Mouse (Mus musculus) natural killer cell, adult 2 months (primary cell): Measurements from ENCODE around the gene Hspb2.

Source experiments
- DNase-seq, 2 experiments: peaks; one replicate each; pipeline ENCODE4 v3.0.0; 2022; ENCODE audit warnings: low spot score in 2 of 2

The Hspb2 gene

DNA sequence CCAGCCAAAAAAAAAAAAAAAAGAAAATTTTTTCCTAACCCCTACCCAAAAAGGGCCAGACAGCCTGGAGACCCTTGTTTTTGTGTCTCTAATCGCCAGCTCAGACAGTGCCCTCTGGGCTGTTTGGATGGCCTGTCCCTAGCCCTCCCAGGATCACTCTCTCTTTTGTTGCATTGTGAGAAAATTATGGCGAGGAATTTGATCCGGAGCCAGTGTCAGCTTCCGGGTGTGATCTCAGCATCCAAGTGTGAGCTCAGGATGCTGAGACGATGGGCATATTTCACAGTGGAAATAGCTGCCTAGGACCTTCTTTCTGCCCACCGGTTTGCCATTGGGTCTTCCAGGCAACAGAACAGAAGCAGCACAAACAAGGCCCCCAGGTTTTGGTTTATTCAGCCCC is 1.4 kb downstream of the Hspb2 start:
- no peak for DNase-seq

DNA sequence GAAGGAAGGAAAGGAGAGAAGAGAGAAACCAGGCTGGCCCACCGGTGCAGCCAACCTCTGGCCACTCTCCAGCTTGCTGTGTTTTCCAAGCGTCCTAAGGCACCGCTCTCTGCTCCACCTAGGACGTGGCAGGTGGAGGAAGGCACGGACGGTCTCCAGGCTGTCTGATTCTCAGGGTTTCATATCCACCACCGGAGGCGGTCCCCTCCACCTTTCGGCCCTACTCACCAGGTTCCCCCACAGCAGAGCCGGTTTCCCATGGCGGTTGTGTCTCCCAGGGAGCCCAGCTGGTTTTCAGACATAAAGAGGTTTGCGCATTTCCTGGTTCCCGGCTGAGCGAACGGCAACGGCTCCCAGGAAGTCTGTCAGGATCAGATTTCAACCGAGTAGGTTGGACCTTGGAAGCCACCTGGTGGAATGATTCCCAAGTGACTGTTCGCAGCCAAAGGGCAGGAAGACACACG is 5.9 kb downstream of the Hspb2 start, which contains the start of gene 2310030G06Rik:
Gene 2310030G06Rik, minus strand, starts transcription at position 323 of the 464 bp plus-strand sequence.
- DNase-seq, result no peak

- DNase-seq, result no peak
These were observed 6.3 kb downstream of the Hspb2 start for GRCm38 (mm10) chr9:50745806-50746205.

DNA sequence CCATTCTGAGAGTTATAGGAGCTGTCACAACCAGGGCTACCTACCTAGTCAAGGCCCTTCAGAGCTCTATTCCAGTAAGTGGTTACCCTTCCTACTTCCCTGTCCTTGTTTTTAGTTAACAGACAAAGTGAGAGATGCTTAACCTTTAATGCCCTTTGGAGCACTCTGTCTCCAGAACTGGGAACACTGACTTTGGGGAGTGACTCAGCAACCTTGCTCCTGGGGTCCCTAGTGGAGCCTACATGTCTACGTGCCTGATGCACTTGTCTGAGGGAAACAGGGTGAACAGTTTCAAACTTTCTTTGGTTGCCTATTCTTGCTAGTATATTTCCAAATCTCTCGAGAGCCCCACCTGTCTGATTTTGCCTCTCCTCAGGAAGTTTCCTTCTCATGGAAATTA is 9.4 kb downstream of the Hspb2 start:
- no peak for DNase-seq

- DNase-seq, result no peak
These were observed 9.9 kb downstream of the Hspb2 start for GRCm38 (mm10) chr9:50742261-50742660.

DNA sequence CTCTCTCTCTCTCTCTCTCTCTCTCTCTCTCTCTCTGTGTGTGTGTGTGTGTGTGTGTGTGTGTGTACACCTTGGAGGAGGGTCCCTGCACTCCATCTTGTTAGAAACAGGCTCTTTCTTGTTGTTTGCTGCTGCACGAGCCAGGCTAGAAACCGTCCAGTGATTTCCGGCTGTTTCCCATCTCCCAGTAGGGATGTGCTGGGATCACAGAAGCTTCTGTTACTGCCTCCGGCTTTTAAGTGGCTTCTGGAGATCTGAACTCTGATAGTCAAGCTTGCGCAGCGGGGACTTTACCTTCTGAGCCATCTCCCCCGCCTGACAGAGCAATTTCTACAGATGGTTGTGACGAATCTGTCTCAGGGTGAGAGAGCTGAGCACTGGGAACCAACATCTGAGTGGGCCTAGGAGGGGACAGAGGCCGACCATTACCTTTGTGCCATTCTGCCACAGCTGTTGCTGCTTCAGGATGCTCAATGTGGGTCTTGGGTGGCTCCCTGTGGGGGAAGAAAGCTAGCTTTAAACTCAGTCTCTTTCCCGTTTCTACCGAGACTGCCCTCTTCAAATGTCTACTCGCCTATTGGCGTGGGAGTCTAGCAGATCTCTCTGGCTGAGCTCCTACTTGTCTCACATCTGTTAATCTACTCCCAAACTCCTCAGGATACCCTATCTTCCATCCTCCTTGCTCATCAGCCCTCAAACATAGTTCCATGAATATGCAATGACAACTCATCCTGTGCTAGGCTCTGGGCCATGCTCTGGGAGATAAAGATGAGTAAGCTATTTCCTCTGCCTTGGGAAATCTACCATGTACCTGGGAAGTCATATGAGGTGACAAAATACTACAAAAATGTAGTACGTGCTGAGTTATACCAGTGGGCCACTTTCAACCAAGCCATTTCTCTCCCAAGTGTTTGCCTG is 11.0 kb downstream of the Hspb2 start:
- no peak for DNase-seq

DNA sequence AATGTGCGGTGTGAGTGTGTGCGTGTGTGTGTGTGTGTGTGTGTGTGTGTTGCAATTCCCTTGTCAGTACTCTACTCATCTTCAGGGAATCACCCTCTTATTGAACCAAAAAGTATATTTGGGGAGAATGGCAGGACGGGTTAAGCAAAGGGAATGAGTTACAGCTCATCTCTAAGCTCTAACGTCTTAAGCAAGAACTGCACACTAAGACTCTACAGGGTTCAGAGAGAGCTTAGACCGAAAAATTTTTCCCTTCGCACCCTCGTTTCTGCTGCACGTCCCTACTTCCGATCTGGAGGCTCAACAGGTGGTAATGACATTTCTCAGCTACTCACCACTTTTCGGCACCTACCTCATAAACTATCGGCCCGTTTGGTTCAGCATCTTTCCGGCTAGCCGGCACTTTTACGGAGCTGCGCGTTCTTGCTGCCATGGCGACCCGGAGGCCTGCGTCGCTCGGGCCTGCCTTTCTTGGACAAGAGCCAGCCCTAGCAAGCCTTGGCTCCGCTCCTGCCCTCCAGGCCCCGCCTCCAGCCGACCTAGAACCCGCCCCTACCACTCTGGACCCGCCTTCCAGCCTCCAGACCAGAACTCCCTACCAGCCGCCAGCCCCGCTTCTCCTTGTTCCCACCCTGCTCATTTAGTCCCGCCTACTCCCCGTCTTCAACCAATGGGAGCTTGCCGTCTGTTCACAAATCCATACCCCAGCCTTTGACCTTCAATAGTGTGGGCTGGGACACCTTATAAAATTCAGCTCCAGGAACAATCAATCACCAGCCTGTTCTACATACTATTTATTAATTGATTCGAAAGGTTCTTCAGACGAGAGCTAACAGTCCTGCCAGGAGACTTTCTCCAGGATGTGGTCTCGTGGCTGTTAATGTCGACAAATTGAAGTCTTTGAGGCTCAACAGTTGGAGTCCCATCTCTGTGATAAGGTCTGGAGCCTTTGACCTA is 13.0 kb downstream of the Hspb2 start, which contains the start of gene Dixdc1:
Gene Dixdc1, minus strand, starts transcription at position 604 of the 957 bp plus-strand sequence.
- peak; percentile 79 to 80 for DNase-seq

DNA sequence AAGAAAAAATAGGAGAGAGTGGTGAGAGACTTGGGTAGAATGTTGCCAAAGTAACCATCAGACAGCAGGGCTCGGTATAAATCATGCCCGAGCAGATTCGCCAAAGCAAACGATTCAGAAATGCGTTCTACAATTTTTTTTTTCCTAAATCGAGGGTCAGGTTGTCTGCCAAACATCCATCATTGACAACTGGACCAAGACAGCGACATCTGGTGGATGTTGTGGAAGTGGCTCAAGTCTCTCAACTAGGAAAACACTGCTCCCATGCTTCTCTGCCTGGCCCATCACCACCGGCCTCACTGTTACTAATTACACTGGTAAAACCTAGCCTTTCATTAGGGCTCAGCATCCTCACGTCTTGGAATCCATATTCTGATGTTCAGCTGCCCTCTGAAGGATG is 17.2 kb downstream of the Hspb2 start:
- peak; percentile 23 to 28 for DNase-seq

DNA sequence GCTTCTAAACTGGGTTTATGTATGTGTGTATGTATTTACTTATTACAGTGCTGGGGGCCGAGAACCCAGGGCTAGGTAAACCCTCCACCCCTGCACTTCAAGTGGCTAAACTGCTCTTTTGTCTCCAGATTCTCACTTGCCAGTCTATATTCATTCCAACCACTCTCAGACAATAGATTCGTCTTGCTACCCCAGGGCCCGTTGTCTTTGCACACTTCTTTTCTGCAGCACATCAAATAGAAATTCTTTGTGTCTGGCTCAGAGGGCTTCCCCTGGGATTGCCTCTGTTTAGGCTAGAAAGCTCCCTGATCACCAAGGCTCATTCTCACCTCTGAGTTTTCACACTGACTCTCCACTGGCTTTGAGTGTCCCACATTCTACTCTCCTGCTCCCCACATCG is 19.6 kb downstream of the Hspb2 start:
- DNase-seq, result peak in 1 of 2 experiments; percentile 2

- DNase-seq, result no peak
These were observed 22.6 kb downstream of the Hspb2 start for GRCm38 (mm10) chr9:50729600-50729999.

- DNase-seq, result peak; percentile 14 to 39
These were observed 24.1 kb downstream of the Hspb2 start for GRCm38 (mm10) chr9:50727925-50728651.

GRCm38 (mm10) chr9:50727171-50727924 is 24.8 kb downstream of the Hspb2 start:
- no peak for DNase-seq

- DNase-seq, result no peak
These were observed 26.1 kb downstream of the Hspb2 start for GRCm38 (mm10) chr9:50725921-50726590.

GRCm38 (mm10) chr9:50724661-50725330 is 27.4 kb downstream of the Hspb2 start:
- no peak for DNase-seq

GRCm38 (mm10) chr9:50724147-50724546 is 28.0 kb downstream of the Hspb2 start:
- no peak for DNase-seq

DNA sequence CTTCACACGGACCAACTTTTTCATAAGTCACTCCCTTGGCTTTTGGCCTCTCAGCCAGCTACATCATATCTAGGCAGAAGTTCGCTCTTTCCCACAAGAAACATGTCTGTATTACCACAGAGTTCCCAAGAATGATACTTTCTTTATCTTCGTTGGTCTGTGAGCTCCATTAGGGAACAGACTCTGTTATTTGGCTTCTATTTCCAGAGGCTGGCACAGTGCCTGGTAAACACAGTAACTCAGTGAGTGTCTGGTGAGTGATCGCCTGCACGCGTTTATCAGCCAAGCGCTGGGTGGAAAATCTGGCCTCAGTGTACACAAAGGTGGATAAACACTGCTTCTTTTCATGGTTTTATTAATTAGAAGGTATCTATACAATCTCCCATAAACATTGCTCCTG is 28.7 kb downstream of the Hspb2 start:
- no peak for DNase-seq

- no peak for DNase-seq
These were observed 29.7 kb downstream of the Hspb2 start for GRCm38 (mm10) chr9:50722451-50722911.

GRCm38 (mm10) chr9:50721061-50721460 is 31.1 kb downstream of the Hspb2 start:
- DNase-seq, result no peak

DNA sequence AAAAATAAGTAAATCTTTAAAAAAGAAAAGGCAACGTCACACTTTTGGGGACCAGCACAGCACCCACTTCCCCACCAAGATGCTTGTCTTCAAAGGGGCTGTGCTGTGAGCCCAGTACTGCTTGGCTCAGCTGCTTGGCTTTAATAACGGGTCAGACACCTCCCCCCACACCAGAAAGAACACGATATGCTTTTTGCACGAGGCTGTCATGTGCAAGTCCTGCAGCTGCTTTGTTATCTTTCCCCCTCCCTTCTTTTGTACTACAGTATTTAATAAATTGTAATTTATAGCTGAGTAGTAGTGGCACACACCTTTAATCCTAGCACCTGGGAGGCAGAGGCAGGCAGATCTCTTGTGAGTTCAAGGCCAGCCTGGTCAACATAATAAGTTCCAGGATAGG is 33.3 kb downstream of the Hspb2 start:
- DNase-seq, result no peak
